Mouse (Mus musculus): ENCODE results near the gene Chn1. TPM values are rescaled to one million over a fixed set of nuclear protein-coding genes. Genes with fewer than 3 reads are reported as not detected.

Gene Chn1
- polyA plus RNA-seq, 1 experiment from 2014 or later = 0.78 TPM

GRCm38 (mm10) chr2:73590106-73590505 is 185.0 kb downstream of the Chn1 start:
- H3K27ac ChIP-seq (replicated peaks) = no peak overlapping the region
- H3K4me2 ChIP-seq = no peak overlapping the region
- 16% methylated on average over 12 of the region's 12 CpGs for WGBS (ENCODE audit: insufficient replicate concordance)

GRCm38 (mm10) chr2:73588951-73589350 is 186.2 kb downstream of the Chn1 start:
- no peak for ATAC-seq (ENCODE audit: insufficient read depth)

More at GRCm38 (mm10) chr2:73590106-73590505, 185.0 kb downstream of the Chn1 start:
- Histone ChIP-seq H3K9ac (no peak overlapping the region), H3K9me3 (replicated peaks) (no peaks in the 10 kb centered on the region), H3K4me1 (replicated peaks) (no peaks in the 10 kb centered on the region; the same call in 1 of the 2 replicates), H3K36me3 (replicated peaks) (no peaks in the 10 kb centered on the region), H3K27me3 (peaks cover 22% of the 10 kb centered on the region), H3K4me3 (replicated peaks) (no peak overlapping the region)
- no peak for ATAC-seq (ENCODE audit: insufficient read depth)

GRCm38 (mm10) chr2:73587109-73587506 is 188.0 kb downstream of the Chn1 start:
- Histone ChIP-seq H3K4me3 (replicated peaks) (no peak overlapping the region), H3K9me3 (replicated peaks) (no peaks in the 10 kb centered on the region), H3K36me3 (replicated peaks) (no peaks in the 10 kb centered on the region), H3K27me3 (peaks cover 36% of the 10 kb centered on the region), H3K4me1 (replicated peaks) (no peaks in the 10 kb centered on the region; the same call in 1 of the 2 replicates), H3K27ac (replicated peaks) (no peak overlapping the region), H3K9ac (no peak overlapping the region), H3K4me2 (no peak overlapping the region)
- 41% methylated on average over 4 of the region's 4 CpGs for WGBS (ENCODE audit: insufficient replicate concordance)
- no peak for ATAC-seq (ENCODE audit: insufficient read depth)

More at GRCm38 (mm10) chr2:73588951-73589350, 186.2 kb downstream of the Chn1 start:
- no peak overlapping the region for H3K4me2 ChIP-seq
- no peaks in the 10 kb centered on the region; the same call in 1 of the 2 replicates for H3K4me1 ChIP-seq (replicated peaks)
- no peak overlapping the region for H3K27ac ChIP-seq (replicated peaks)
- no peaks in the 10 kb centered on the region for H3K9me3 ChIP-seq (replicated peaks)
- WGBS (ENCODE audit: insufficient replicate concordance) = 44% methylated on average over 2 of the region's 2 CpGs
- H3K27me3 ChIP-seq = peaks cover 31% of the 10 kb centered on the region
- no peaks in the 10 kb centered on the region for H3K36me3 ChIP-seq (replicated peaks)
- H3K4me3 ChIP-seq (replicated peaks) = no peak overlapping the region
- H3K9ac ChIP-seq = no peak overlapping the region

- H3K4me3 ChIP-seq (replicated peaks) = no peak overlapping the region
- WGBS (ENCODE audit: insufficient replicate concordance) = 47% methylated on average over 10 of the region's 10 CpGs
Measured at GRCm38 (mm10) chr2:73586392-73587108, 188.6 kb downstream of the Chn1 start.

GRCm38 (mm10) chr2:73585347-73585831 is 189.8 kb downstream of the Chn1 start:
- H3K9ac ChIP-seq = no peak overlapping the region
- no peak overlapping the region for H3K27ac ChIP-seq (replicated peaks)

More at GRCm38 (mm10) chr2:73586392-73587108, 188.6 kb downstream of the Chn1 start:
- H3K4me2 ChIP-seq = no peak overlapping the region
- H3K27ac ChIP-seq (replicated peaks) = no peak overlapping the region
- H3K27me3 ChIP-seq = peaks cover 36% of the 10 kb centered on the region
- H3K9ac ChIP-seq = no peak overlapping the region
- no peaks in the 10 kb centered on the region; the same call in 1 of the 2 replicates for H3K4me1 ChIP-seq (replicated peaks)
- no peaks in the 10 kb centered on the region for H3K9me3 ChIP-seq (replicated peaks)
- ATAC-seq (ENCODE audit: insufficient read depth) = no peak
- no peaks in the 10 kb centered on the region for H3K36me3 ChIP-seq (replicated peaks)

GRCm38 (mm10) chr2:73584645-73585346 is 190.3 kb downstream of the Chn1 start:
- peaks cover 28% of the 10 kb centered on the region for H3K27me3 ChIP-seq
- H3K36me3 ChIP-seq (replicated peaks) = no peaks in the 10 kb centered on the region
- 2% methylated on average over 17 of the region's 18 CpGs for WGBS (ENCODE audit: insufficient replicate concordance)
- H3K9me3 ChIP-seq (replicated peaks) = no peaks in the 10 kb centered on the region
- H3K4me2 ChIP-seq = peak overlapping the region; percentile 64
- H3K9ac ChIP-seq = no peak overlapping the region
- H3K4me1 ChIP-seq (replicated peaks) = no peaks in the 10 kb centered on the region; the same call in 1 of the 2 replicates
- no peak for ATAC-seq (ENCODE audit: insufficient read depth)
- H3K4me3 ChIP-seq (replicated peaks) = peak overlapping the region; percentile 47
- H3K27ac ChIP-seq (replicated peaks) = no peak overlapping the region

More at GRCm38 (mm10) chr2:73585347-73585831, 189.8 kb downstream of the Chn1 start:
- no peaks in the 10 kb centered on the region for H3K9me3 ChIP-seq (replicated peaks)
- WGBS (ENCODE audit: insufficient replicate concordance) = 18% methylated on average over 12 of the region's 12 CpGs
- ATAC-seq (ENCODE audit: insufficient read depth) = no peak
- peak overlapping the region; percentile 64 for H3K4me2 ChIP-seq
- H3K4me1 ChIP-seq (replicated peaks) = no peaks in the 10 kb centered on the region; the same call in 1 of the 2 replicates
- H3K36me3 ChIP-seq (replicated peaks) = no peaks in the 10 kb centered on the region
- H3K27me3 ChIP-seq = peaks cover 33% of the 10 kb centered on the region
- peak overlapping the region; percentile 47 for H3K4me3 ChIP-seq (replicated peaks)

- ATAC-seq (ENCODE audit: insufficient read depth) = no peak
- WGBS (ENCODE audit: insufficient replicate concordance) = 74% methylated on average over 5 of the region's 5 CpGs
Measured at GRCm38 (mm10) chr2:73580720-73581119, 194.4 kb downstream of the Chn1 start.

GRCm38 (mm10) chr2:73580166-73580565 is 195.0 kb downstream of the Chn1 start, which contains the start of gene Chrna1:
TSS of gene Chrna1 (minus strand) at chr2:73580338.
- WGBS (ENCODE audit: insufficient replicate concordance) = 78% methylated on average over 9 of the region's 9 CpGs
- no peak within 1 kb of the TSS for H3K9ac ChIP-seq

More at GRCm38 (mm10) chr2:73580720-73581119, 194.4 kb downstream of the Chn1 start:
- no peaks in the 10 kb centered on the region for H3K36me3 ChIP-seq (replicated peaks)
- H3K9me3 ChIP-seq (replicated peaks) = no peaks in the 10 kb centered on the region
- no peak overlapping the region for H3K4me2 ChIP-seq
- no peak overlapping the region for H3K9ac ChIP-seq
- H3K27me3 ChIP-seq = peaks cover 20% of the 10 kb centered on the region
- no peaks in the 10 kb centered on the region; the same call in 1 of the 2 replicates for H3K4me1 ChIP-seq (replicated peaks)
- no peak overlapping the region for H3K27ac ChIP-seq (replicated peaks)
- no peak overlapping the region for H3K4me3 ChIP-seq (replicated peaks)

GRCm38 (mm10) chr2:73579168-73579567 is 196.0 kb downstream of the Chn1 start:
- no peaks in the 10 kb centered on the region for H3K4me1 ChIP-seq (replicated peaks)
- WGBS (ENCODE audit: insufficient replicate concordance) = 32% methylated on average over 5 of the region's 5 CpGs
- H3K4me3 ChIP-seq (replicated peaks) = no peak overlapping the region
- no peak for ATAC-seq (ENCODE audit: insufficient read depth)
- peaks cover 5% of the 10 kb centered on the region; the same call in 1 of the 2 replicates for H3K27me3 ChIP-seq
- H3K9me3 ChIP-seq (replicated peaks) = no peaks in the 10 kb centered on the region
- no peak overlapping the region for H3K9ac ChIP-seq
- no peak overlapping the region for H3K27ac ChIP-seq (replicated peaks)
- H3K4me2 ChIP-seq = no peak overlapping the region
- H3K36me3 ChIP-seq (replicated peaks) = no peaks in the 10 kb centered on the region

More at GRCm38 (mm10) chr2:73580166-73580565, 195.0 kb downstream of the Chn1 start, which contains the start of gene Chrna1:
- Histone ChIP-seq H3K36me3 (replicated peaks) (no peaks in the 10 kb centered on the region), H3K9me3 (replicated peaks) (no peaks in the 10 kb centered on the region), H3K4me2 (no peak within 1 kb of the TSS), H3K4me3 (replicated peaks) (no peak within 1 kb of the TSS), H3K4me1 (replicated peaks) (no peaks in the 10 kb centered on the region), H3K27ac (replicated peaks) (no peak within 1 kb of the TSS), H3K27me3 (peaks cover 14% of the 10 kb centered on the region)
- ATAC-seq (ENCODE audit: insufficient read depth) = no peak

GRCm38 (mm10) chr2:73574418-73574817 is 200.7 kb downstream of the Chn1 start:
- 68% methylated on average over 6 of the region's 6 CpGs for WGBS (ENCODE audit: insufficient replicate concordance)

GRCm38 (mm10) chr2:73573556-73573955 is 201.6 kb downstream of the Chn1 start:
- peaks cover 5% of the 10 kb centered on the region; the same call in 1 of the 2 replicates for H3K27me3 ChIP-seq

More at GRCm38 (mm10) chr2:73574418-73574817, 200.7 kb downstream of the Chn1 start:
- Histone ChIP-seq H3K9ac (no peak overlapping the region), H3K4me2 (no peak overlapping the region), H3K27ac (replicated peaks) (no peak overlapping the region), H3K4me1 (replicated peaks) (no peaks in the 10 kb centered on the region), H3K4me3 (replicated peaks) (no peak overlapping the region), H3K36me3 (replicated peaks) (no peaks in the 10 kb centered on the region), H3K9me3 (replicated peaks) (no peaks in the 10 kb centered on the region), H3K27me3 (peaks cover 5% of the 10 kb centered on the region; the same call in 1 of the 2 replicates)
- ATAC-seq (ENCODE audit: insufficient read depth) = no peak

More at GRCm38 (mm10) chr2:73573556-73573955, 201.6 kb downstream of the Chn1 start:
- Histone ChIP-seq H3K27ac (replicated peaks) (no peak overlapping the region), H3K4me1 (replicated peaks) (no peaks in the 10 kb centered on the region), H3K9me3 (replicated peaks) (no peaks in the 10 kb centered on the region), H3K4me3 (replicated peaks) (no peak overlapping the region), H3K4me2 (no peak overlapping the region), H3K36me3 (replicated peaks) (no peaks in the 10 kb centered on the region), H3K9ac (no peak overlapping the region)
- ATAC-seq (ENCODE audit: insufficient read depth) = no peak
- WGBS (ENCODE audit: insufficient replicate concordance) = 63% methylated on average over 4 of the region's 4 CpGs

Measured in liver, embryonic 15.5 days (tissue).